Mouse (Mus musculus): Measurements from ENCODE around the gene Ogfod2. TPM values are rescaled to one million over a fixed set of nuclear protein-coding genes. Genes with fewer than 3 reads are reported as not detected.

Ogfod2 gene
- total and polyA plus RNA-seq, 3 experiments = 14.6 to 25.5 (median 16.4) TPM

- Histone ChIP-seq H3K9ac (ENCODE audit: low read depth, low read length) (no peak overlapping the region), H3K27me3 (ENCODE audit: control insufficient read depth, insufficient read depth, low read length) (no peaks in the 10 kb centered on the region), H3K79me2 (replicated peaks; ENCODE audit: control insufficient read depth, insufficient read depth, low read length) (no peaks in the 10 kb centered on the region), H3K27ac (no peak overlapping the region), H3K4me1 (ENCODE audit: control insufficient read depth, insufficient read depth, low read length) (peaks cover 2% of the 10 kb centered on the region; the same call in 1 of the 2 replicates), H3K4me3 (no peak overlapping the region), H3K36me3 (ENCODE audit: control insufficient read depth, insufficient read depth, low read length) (no peaks in the 10 kb centered on the region)
- DNase-seq = no peak
- TF ChIP-seq POLR2A (IDR thresholded peaks at IDR 0.05; ENCODE audit: insufficient read depth, low read depth, low read length) (no peak), EP300 (IDR thresholded peaks at IDR 0.05; ENCODE audit: insufficient read depth, low read depth, low read length) (no peak), CTCF (IDR thresholded peaks at IDR 0.05) (no peak)
- intact Hi-C loops (cut with DNase I) = no loop called here
- WGBS = 84% methylated on average over 23 of the region's 23 CpGs
These were observed 22.2 kb upstream of the Ogfod2 start for GRCm38 (mm10) chr5:124089868-124090267.

DNA sequence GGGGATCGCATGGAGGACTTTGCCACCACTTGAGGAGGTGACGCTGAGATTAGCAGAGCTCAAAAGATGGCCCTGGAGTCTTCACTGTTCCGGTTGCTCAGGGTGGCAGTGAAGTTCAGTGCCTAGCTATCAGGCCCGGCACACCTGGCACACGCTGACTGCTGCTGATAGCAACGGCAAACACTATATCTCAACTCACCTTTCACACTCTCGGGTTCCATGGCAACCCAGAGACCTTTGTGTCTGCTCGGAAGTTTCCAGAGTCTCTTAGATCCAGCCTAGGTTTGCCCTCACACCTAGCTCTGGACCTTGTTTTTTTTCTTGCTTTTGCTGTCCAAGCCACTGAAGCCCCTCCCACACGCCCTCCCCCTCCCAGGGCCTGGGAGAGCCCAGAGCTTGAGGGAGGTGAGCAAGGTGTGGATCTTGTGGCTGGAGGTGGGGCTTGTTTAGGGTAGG lies 20.1 kb upstream of the Ogfod2 start:
- TF ChIP-seq EP300 (IDR thresholded peaks at IDR 0.05; ENCODE audit: insufficient read depth, low read depth, low read length) (no peak), POLR2A (IDR thresholded peaks at IDR 0.05; ENCODE audit: insufficient read depth, low read depth, low read length) (no peak), CTCF (IDR thresholded peaks at IDR 0.05) (no peak)
- no peak overlapping the region for H3K9ac ChIP-seq (ENCODE audit: low read depth, low read length)
- intact Hi-C loops (cut with DNase I) = no loop called here
- H3K27ac ChIP-seq = no peak overlapping the region
- H3K27me3 ChIP-seq (ENCODE audit: control insufficient read depth, insufficient read depth, low read length) = no peaks in the 10 kb centered on the region
- no peaks in the 10 kb centered on the region for H3K36me3 ChIP-seq (ENCODE audit: control insufficient read depth, insufficient read depth, low read length)
- H3K79me2 ChIP-seq (replicated peaks; ENCODE audit: control insufficient read depth, insufficient read depth, low read length) = no peaks in the 10 kb centered on the region
- no peak for DNase-seq
- H3K4me1 ChIP-seq (ENCODE audit: control insufficient read depth, insufficient read depth, low read length) = peaks cover 2% of the 10 kb centered on the region; the same call in 1 of the 2 replicates
- 64% methylated on average over 9 of the region's 9 CpGs for WGBS
- no peak overlapping the region for H3K4me3 ChIP-seq

- intact Hi-C loops (cut with DNase I) = no loop called here
- Histone ChIP-seq H3K4me1 (ENCODE audit: control insufficient read depth, insufficient read depth, low read length) (peaks cover 2% of the 10 kb centered on the region; the same call in 1 of the 2 replicates), H3K4me3 (no peak overlapping the region), H3K36me3 (ENCODE audit: control insufficient read depth, insufficient read depth, low read length) (no peaks in the 10 kb centered on the region), H3K27me3 (ENCODE audit: control insufficient read depth, insufficient read depth, low read length) (no peaks in the 10 kb centered on the region), H3K9ac (ENCODE audit: low read depth, low read length) (no peak overlapping the region), H3K79me2 (replicated peaks; ENCODE audit: control insufficient read depth, insufficient read depth, low read length) (no peaks in the 10 kb centered on the region), H3K27ac (no peak overlapping the region)
- TF ChIP-seq EP300 (IDR thresholded peaks at IDR 0.05; ENCODE audit: insufficient read depth, low read depth, low read length) = no peak
- DNase-seq = peak; percentile 69 to 70
- WGBS = 56% methylated on average over 11 of the region's 11 CpGs
These were observed 18.8 kb upstream of the Ogfod2 start for GRCm38 (mm10) chr5:124093120-124093794.

- no peak overlapping the region for H3K4me3 ChIP-seq
- intact Hi-C loops (cut with DNase I) = no loop called here
These were observed 18.1 kb upstream of the Ogfod2 start for GRCm38 (mm10) chr5:124093852-124094604.

DNA sequence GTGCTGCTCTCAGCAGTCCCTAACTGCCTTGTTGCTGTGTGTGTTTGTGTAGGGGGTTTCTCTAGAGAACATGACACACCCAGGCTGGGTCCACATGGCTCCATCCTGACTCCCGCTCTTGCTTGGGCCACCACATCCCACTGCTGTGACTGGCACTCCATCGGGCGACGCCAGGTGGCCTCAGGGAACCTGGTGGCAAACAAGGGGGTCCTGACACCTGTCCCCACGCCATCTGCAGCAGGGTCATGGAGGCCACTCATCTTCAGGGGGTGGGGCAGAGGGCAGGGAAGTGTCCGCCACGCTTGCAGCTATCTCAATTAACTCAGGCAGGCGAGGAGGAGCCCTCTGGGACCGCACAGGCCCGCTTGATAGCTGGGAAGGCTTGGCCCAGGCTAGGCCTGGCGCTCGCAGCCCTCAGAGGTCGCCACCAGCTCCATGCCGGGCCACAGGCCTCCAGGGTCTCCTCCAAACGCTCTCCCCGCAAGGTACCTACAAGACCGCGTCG lies 17.0 kb upstream of the Ogfod2 start:
- Histone ChIP-seq H3K36me3 (ENCODE audit: control insufficient read depth, insufficient read depth, low read length) (no peaks in the 10 kb centered on the region), H3K4me3 (peak overlapping the region; percentile 71), H3K27me3 (ENCODE audit: control insufficient read depth, insufficient read depth, low read length) (no peaks in the 10 kb centered on the region), H3K9ac (ENCODE audit: low read depth, low read length) (peak overlapping the region; percentile 86), H3K79me2 (replicated peaks; ENCODE audit: control insufficient read depth, insufficient read depth, low read length) (no peaks in the 10 kb centered on the region), H3K27ac (peak overlapping the region; percentile 86), H3K4me1 (ENCODE audit: control insufficient read depth, insufficient read depth, low read length) (peaks cover 2% of the 10 kb centered on the region; the same call in 1 of the 2 replicates)
- WGBS = 19% methylated on average over 19 of the region's 19 CpGs
- no peak for DNase-seq
- TF ChIP-seq POLR2A (IDR thresholded peaks at IDR 0.05; ENCODE audit: insufficient read depth, low read depth, low read length) = no peak
- intact Hi-C loops (cut with DNase I) = no loop called here

More at GRCm38 (mm10) chr5:124093852-124094604, 18.1 kb upstream of the Ogfod2 start:
- Histone ChIP-seq H3K27me3 (ENCODE audit: control insufficient read depth, insufficient read depth, low read length) (no peaks in the 10 kb centered on the region), H3K27ac (no peak overlapping the region), H3K36me3 (ENCODE audit: control insufficient read depth, insufficient read depth, low read length) (no peaks in the 10 kb centered on the region), H3K79me2 (replicated peaks; ENCODE audit: control insufficient read depth, insufficient read depth, low read length) (no peaks in the 10 kb centered on the region), H3K4me1 (ENCODE audit: control insufficient read depth, insufficient read depth, low read length) (peaks cover 2% of the 10 kb centered on the region; the same call in 1 of the 2 replicates), H3K9ac (ENCODE audit: low read depth, low read length) (no peak overlapping the region)
- 89% methylated on average over 12 of the region's 12 CpGs for WGBS
- DNase-seq = no peak
- TF ChIP-seq POLR2A (IDR thresholded peaks at IDR 0.05; ENCODE audit: insufficient read depth, low read depth, low read length) (no peak), EP300 (IDR thresholded peaks at IDR 0.05; ENCODE audit: insufficient read depth, low read depth, low read length) (no peak), CTCF (IDR thresholded peaks at IDR 0.05) (no peak)

Data from heart, adult 2 months (tissue).